Mouse (Mus musculus): ENCODE data around the gene Slc16a7. TPM values are rescaled to one million over a fixed set of nuclear protein-coding genes. Genes with fewer than 3 reads are reported as not detected.

Slc16a7 gene
- polyA plus RNA-seq, 2 experiments = 3.4 to 9.7 TPM

DNA sequence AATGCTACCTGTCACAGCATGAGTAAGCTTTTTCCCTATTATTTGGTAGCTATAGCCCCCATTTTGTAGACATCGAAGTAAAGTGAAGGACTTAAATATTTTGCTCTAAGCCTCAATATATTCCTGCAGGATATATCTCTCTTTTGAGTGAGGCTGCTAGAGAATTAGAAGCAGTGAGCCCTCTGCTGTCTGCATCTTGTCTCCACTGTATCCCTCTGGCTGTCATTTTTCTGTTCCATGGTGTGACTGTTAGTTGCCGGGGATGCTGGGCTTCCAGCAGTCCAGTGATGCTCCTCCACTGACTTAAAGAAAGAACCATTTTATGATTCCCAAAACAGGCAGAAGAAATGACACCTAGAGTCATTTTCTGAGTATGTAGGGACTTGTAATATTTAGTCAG, 78.4 kb downstream of the Slc16a7 start:
- H3K4me2 ChIP-seq (ENCODE audit: low read depth) = no peak overlapping the region
- TF ChIP-seq EP300 (IDR thresholded peaks at IDR 0.05; ENCODE audit: low read depth) (no peak), CTCF (IDR thresholded peaks at IDR 0.05; ENCODE audit: low read depth) (no peak)
- 69% methylated on average over 2 of the region's 2 CpGs for WGBS (ENCODE audit: insufficient replicate concordance)
- DNase-seq (ENCODE audit: low read depth in 3 of 3, low spot score in 3 of 3) = no peak
- no peaks in the 10 kb centered on the region for H3K27me3 ChIP-seq (ENCODE audit: control insufficient read depth, insufficient read depth, low read length)
- H3K4me3 ChIP-seq (ENCODE audit: insufficient read depth in 1 of 2, low read depth in 2 of 2, low read length in 2 of 2) = no peak overlapping the region
- no peaks in the 10 kb centered on the region for H3K9me3 ChIP-seq (ENCODE audit: control insufficient read depth, low read length)
- no peaks in the 10 kb centered on the region for H3K4me1 ChIP-seq (replicated peaks; ENCODE audit: control insufficient read depth in 2 of 2, insufficient read depth in 2 of 2, low read length in 1 of 2)
- no peaks in the 10 kb centered on the region for H3K36me3 ChIP-seq (replicated peaks; ENCODE audit: control insufficient read depth, insufficient read depth, low read depth)
- H3K27ac ChIP-seq = no peak overlapping the region
- ATAC-seq (ENCODE audit: insufficient read depth) = no peak
- no peak overlapping the region for H3K9ac ChIP-seq (replicated peaks)

DNA sequence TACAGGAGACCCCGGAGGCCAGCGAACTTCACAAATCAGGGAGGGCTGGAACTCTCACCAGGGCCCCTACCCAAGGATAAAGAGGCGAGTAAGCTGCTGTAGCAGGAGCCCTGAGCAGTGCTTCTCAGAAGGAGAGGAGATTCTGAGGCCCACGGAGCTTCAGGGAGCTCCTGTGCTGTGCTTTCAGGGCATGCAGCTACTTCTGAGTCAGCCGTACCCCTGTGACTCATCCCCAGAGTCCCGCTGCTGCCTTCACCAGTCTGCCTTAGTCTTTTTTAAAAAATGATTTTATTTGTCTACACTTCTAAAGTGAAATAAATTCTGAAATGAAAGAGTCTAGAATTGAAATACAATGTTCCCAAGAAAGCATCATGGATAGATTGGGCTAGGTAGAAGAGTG, 91.2 kb downstream of the Slc16a7 start:
- TF ChIP-seq EP300 (IDR thresholded peaks at IDR 0.05; ENCODE audit: low read depth) (no peak), CTCF (IDR thresholded peaks at IDR 0.05; ENCODE audit: low read depth) (no peak)
- no peak for ATAC-seq (ENCODE audit: insufficient read depth)
- Histone ChIP-seq H3K4me2 (ENCODE audit: low read depth) (no peak overlapping the region), H3K9ac (replicated peaks) (no peak overlapping the region), H3K36me3 (replicated peaks; ENCODE audit: control insufficient read depth, insufficient read depth, low read depth) (no peaks in the 10 kb centered on the region), H3K4me3 (ENCODE audit: insufficient read depth in 1 of 2, low read depth in 2 of 2, low read length in 2 of 2) (no peak overlapping the region), H3K4me1 (replicated peaks; ENCODE audit: control insufficient read depth in 2 of 2, insufficient read depth in 2 of 2, low read length in 1 of 2) (no peaks in the 10 kb centered on the region), H3K9me3 (ENCODE audit: control insufficient read depth, low read length) (no peaks in the 10 kb centered on the region), H3K27me3 (ENCODE audit: control insufficient read depth, insufficient read depth, low read length) (no peaks in the 10 kb centered on the region), H3K27ac (no peak overlapping the region)
- WGBS (ENCODE audit: insufficient replicate concordance) = 63% methylated on average over 6 of the region's 6 CpGs
- DNase-seq (ENCODE audit: low read depth in 3 of 3, low spot score in 3 of 3) = no peak

DNA sequence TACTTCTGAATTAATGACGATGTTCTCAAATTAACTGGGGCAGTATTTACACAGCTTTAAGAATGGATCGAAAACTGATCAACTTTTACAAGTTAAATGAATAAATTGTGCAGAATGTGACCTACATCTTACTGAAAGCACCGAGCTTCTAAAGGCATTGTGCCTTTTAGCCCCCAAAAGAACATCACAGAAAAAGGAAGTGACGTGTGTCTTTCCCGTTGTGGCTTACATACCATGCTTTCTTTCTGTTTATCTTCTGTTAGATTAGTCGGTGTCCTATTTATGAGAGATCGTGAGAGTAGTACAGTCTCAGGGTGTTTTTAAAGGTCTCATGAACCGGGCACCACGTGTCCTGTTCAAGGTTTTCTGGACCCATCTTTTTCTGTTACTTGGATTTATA, 98.9 kb downstream of the Slc16a7 start:
- 45% methylated on average over 9 of the region's 9 CpGs for WGBS (ENCODE audit: insufficient replicate concordance)
- no peak overlapping the region for H3K9ac ChIP-seq (replicated peaks)
- H3K4me3 ChIP-seq (ENCODE audit: insufficient read depth in 1 of 2, low read depth in 2 of 2, low read length in 2 of 2) = no peak overlapping the region
- DNase-seq (ENCODE audit: low read depth in 3 of 3, low spot score in 3 of 3) (no peak), ATAC-seq (ENCODE audit: insufficient read depth) (no peak)
- no peak overlapping the region for H3K27ac ChIP-seq
- H3K27me3 ChIP-seq (ENCODE audit: control insufficient read depth, insufficient read depth, low read length) = no peaks in the 10 kb centered on the region
- H3K36me3 ChIP-seq (replicated peaks; ENCODE audit: control insufficient read depth, insufficient read depth, low read depth) = no peaks in the 10 kb centered on the region
- H3K4me1 ChIP-seq (replicated peaks; ENCODE audit: control insufficient read depth in 2 of 2, insufficient read depth in 2 of 2, low read length in 1 of 2) = no peaks in the 10 kb centered on the region
- H3K4me2 ChIP-seq (ENCODE audit: low read depth) = no peak overlapping the region
- no peaks in the 10 kb centered on the region for H3K9me3 ChIP-seq (ENCODE audit: control insufficient read depth, low read length)
- no peak for TF ChIP-seq EP300 (IDR thresholded peaks at IDR 0.05; ENCODE audit: low read depth)

DNA sequence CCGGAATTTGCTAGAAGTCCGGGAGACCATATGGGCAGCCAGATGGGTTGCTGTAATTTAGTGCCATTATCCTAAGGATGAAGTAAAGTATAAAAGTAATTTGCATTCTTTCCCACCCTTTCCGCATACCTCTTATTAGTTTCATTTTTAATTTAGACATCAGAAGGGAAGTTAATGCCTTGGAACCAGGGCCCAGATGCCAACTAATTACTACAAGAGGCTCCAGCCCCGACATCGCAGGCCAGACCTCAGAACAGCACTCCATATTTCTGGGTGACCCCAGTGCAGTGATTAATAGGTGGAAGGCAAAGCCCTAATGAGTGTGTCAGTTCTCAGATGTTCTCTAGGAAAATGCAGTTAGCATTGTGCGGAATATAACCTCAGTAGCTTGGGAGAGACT, 100.7 kb downstream of the Slc16a7 start:
- no peak for ATAC-seq (ENCODE audit: insufficient read depth)
- H3K4me3 ChIP-seq (ENCODE audit: insufficient read depth in 1 of 2, low read depth in 2 of 2, low read length in 2 of 2) = no peak overlapping the region
- no peak overlapping the region for H3K27ac ChIP-seq
- no peak overlapping the region for H3K9ac ChIP-seq (replicated peaks)
- H3K4me2 ChIP-seq (ENCODE audit: low read depth) = no peak overlapping the region
- H3K36me3 ChIP-seq (replicated peaks; ENCODE audit: control insufficient read depth, insufficient read depth, low read depth) = no peaks in the 10 kb centered on the region
- TF ChIP-seq EP300 (IDR thresholded peaks at IDR 0.05; ENCODE audit: low read depth) = no peak
- TF ChIP-seq CTCF (IDR thresholded peaks at IDR 0.05; ENCODE audit: low read depth) = no peak
- no peak for DNase-seq (ENCODE audit: low read depth in 3 of 3, low spot score in 3 of 3)
- no peaks in the 10 kb centered on the region for H3K4me1 ChIP-seq (replicated peaks; ENCODE audit: control insufficient read depth in 2 of 2, insufficient read depth in 2 of 2, low read length in 1 of 2)
- H3K27me3 ChIP-seq (ENCODE audit: control insufficient read depth, insufficient read depth, low read length) = no peaks in the 10 kb centered on the region
- WGBS (ENCODE audit: insufficient replicate concordance) = 81% methylated on average over 6 of the region's 6 CpGs
- no peaks in the 10 kb centered on the region for H3K9me3 ChIP-seq (ENCODE audit: control insufficient read depth, low read length)

GRCm38 (mm10) chr10:125285386-125285785, 103.9 kb downstream of the Slc16a7 start:
- no peaks in the 10 kb centered on the region for H3K27me3 ChIP-seq (ENCODE audit: control insufficient read depth, insufficient read depth, low read length)
- H3K4me1 ChIP-seq (replicated peaks; ENCODE audit: control insufficient read depth in 2 of 2, insufficient read depth in 2 of 2, low read length in 1 of 2) = no peaks in the 10 kb centered on the region
- TF ChIP-seq EP300 (IDR thresholded peaks at IDR 0.05; ENCODE audit: low read depth) (no peak), CTCF (IDR thresholded peaks at IDR 0.05; ENCODE audit: low read depth) (no peak)
- no peak overlapping the region for H3K4me3 ChIP-seq (ENCODE audit: insufficient read depth in 1 of 2, low read depth in 2 of 2, low read length in 2 of 2)
- DNase-seq (ENCODE audit: low read depth in 3 of 3, low spot score in 3 of 3) = no peak
- ATAC-seq (ENCODE audit: insufficient read depth) = no peak
- H3K9ac ChIP-seq (replicated peaks) = no peak overlapping the region
- H3K27ac ChIP-seq = no peak overlapping the region
- 57% methylated on average over 5 of the region's 5 CpGs for WGBS (ENCODE audit: insufficient replicate concordance)
- H3K9me3 ChIP-seq (ENCODE audit: control insufficient read depth, low read length) = no peaks in the 10 kb centered on the region
- H3K36me3 ChIP-seq (replicated peaks; ENCODE audit: control insufficient read depth, insufficient read depth, low read depth) = no peaks in the 10 kb centered on the region
- H3K4me2 ChIP-seq (ENCODE audit: low read depth) = no peak overlapping the region

Data from liver, embryonic 14.5 days (tissue).